Mouse (Mus musculus) myocyte (in vitro differentiated cells): Measurements from ENCODE around the gene Sdhaf1. TPM values are rescaled to one million over a fixed set of nuclear protein-coding genes. Genes with fewer than 3 reads are reported as not detected.

ENCODE experiments used
- H3K27me3 ChIP-seq: one replicate; pipeline ENCODE4 v1.6.1; 2011; ENCODE audit not compliant: control insufficient read depth, insufficient read depth, insufficient read length
- H3K36me3 ChIP-seq: one replicate; pipeline ENCODE4 v1.6.1; 2011; ENCODE audit not compliant: control insufficient read depth, insufficient read depth
- H3K4me2 ChIP-seq: one replicate; pipeline ENCODE4 v1.6.1; 2011; ENCODE audit warnings: low read depth, control low read depth
- H3K4me3 ChIP-seq: one replicate; pipeline ENCODE4 v1.5.1; 2011; ENCODE audit warnings: mild to moderate bottlenecking, control low read depth, moderate library complexity
- H3K79me2 ChIP-seq: one replicate; pipeline ENCODE4 v1.6.1; 2011; ENCODE audit not compliant: control insufficient read depth, insufficient read depth
- H3ac ChIP-seq: one replicate; pipeline ENCODE4 v1.6.1; 2011; ENCODE audit not compliant: control insufficient read depth, insufficient read length
- CEBPB ChIP-seq: IDR thresholded peaks from 2 replicates; pipeline ENCODE4 v1.6.1; 2011; ENCODE audit warnings: mild to moderate bottlenecking, moderate library complexity; ENCODE audit not compliant: poor library complexity, insufficient read depth, severe bottlenecking
- E2F4 ChIP-seq: IDR thresholded peaks from one replicate; pipeline ENCODE4 v1.6.1; 2011; ENCODE audit warnings: mild to moderate bottlenecking, control low read depth, moderate library complexity; ENCODE audit not compliant: insufficient read depth
- MAX ChIP-seq: IDR thresholded peaks from one replicate; pipeline ENCODE4 v1.6.1; 2011; ENCODE audit warnings: low read depth, mild to moderate bottlenecking, control low read depth
- MYOD1 ChIP-seq, 3 experiments: IDR thresholded peaks; one replicate each; pipeline ENCODE4 v1.6.1; 2011; ENCODE audit warnings: control low read depth in 2 of 3, low read depth in 2 of 3, mild to moderate bottlenecking in 2 of 3, moderate library complexity in 1 of 3; ENCODE audit not compliant: insufficient read length in 2 of 3, control insufficient read depth in 1 of 3
- MYOG ChIP-seq, 3 experiments: IDR thresholded peaks; one replicate each; pipeline ENCODE4 v1.6.1; 2011; ENCODE audit warnings: control low read depth in 2 of 3, low read depth in 2 of 3, mild to moderate bottlenecking in 2 of 3; ENCODE audit not compliant: insufficient read length in 2 of 3, control insufficient read depth in 1 of 3, insufficient read depth in 1 of 3
- POLR2A ChIP-seq: IDR thresholded peaks from one replicate; pipeline ENCODE4 v1.6.1; 2011; ENCODE audit warnings: low read depth, mild to moderate bottlenecking, control low read depth, moderate library complexity; ENCODE audit not compliant: insufficient read length
- POLR2AphosphoS2 ChIP-seq: IDR thresholded peaks from one replicate; pipeline ENCODE4 v1.6.1; 2011; ENCODE audit warnings: low read depth, control low read depth; ENCODE audit not compliant: insufficient read length
- REST ChIP-seq: IDR thresholded peaks from one replicate; pipeline ENCODE4 v1.6.1; 2011; ENCODE audit warnings: mild to moderate bottlenecking, control low read depth, moderate library complexity; ENCODE audit not compliant: insufficient read depth, insufficient read length
- SRF ChIP-seq: IDR thresholded peaks from one replicate; pipeline ENCODE4 v1.6.1; 2011; ENCODE audit warnings: low read depth; ENCODE audit not compliant: control insufficient read depth, insufficient read length
- TCF12 ChIP-seq: IDR thresholded peaks from one replicate; pipeline ENCODE4 v1.6.1; 2011; ENCODE audit warnings: mild to moderate bottlenecking, control low read depth; ENCODE audit not compliant: poor library complexity, insufficient read depth, severe bottlenecking
- TCF3 ChIP-seq: IDR thresholded peaks from one replicate; pipeline ENCODE4 v1.6.1; 2011; ENCODE audit warnings: low read depth, control low read depth; ENCODE audit not compliant: insufficient read length
- USF1 ChIP-seq: IDR thresholded peaks from one replicate; pipeline ENCODE4 v1.6.1; 2011; ENCODE audit warnings: low read depth, mild to moderate bottlenecking, control low read depth, moderate library complexity
- polyA plus RNA-seq: library from polyadenylated mRNA; unstranded; fragments of >200 nt; fragmentation: generic; extraction: Trizol; gene quantifications from one replicate; pipeline ENCODE4 v1.2.1, GENCODE M21; 2012; ENCODE audit warnings: missing spikeins

The Sdhaf1 gene
- polyA plus RNA-seq, 1 experiment, result 13.6 TPM

- no peak for TF ChIP-seq TCF3
- no peak for TF ChIP-seq MYOD1 (IDR thresholded peaks at IDR 0.05; ENCODE audit: control insufficient read depth in 1 of 3, insufficient read length in 2 of 3, low read depth in 2 of 3)
- TF ChIP-seq E2F4, result no peak
- TF ChIP-seq SRF, result no peak
- no peak for TF ChIP-seq REST
- TF ChIP-seq USF1, result no peak
- TF ChIP-seq TCF12, result no peak
- no peak for TF ChIP-seq MAX
- TF ChIP-seq POLR2AphosphoS2, result no peak
- TF ChIP-seq CEBPB, result no peak
- TF ChIP-seq MYOG (IDR thresholded peaks at IDR 0.05; ENCODE audit: control insufficient read depth in 1 of 3, insufficient read depth in 1 of 3, insufficient read length in 2 of 3, low read depth in 2 of 3), result no peak
- no peak for TF ChIP-seq POLR2A
- no peaks in the 10 kb centered on the region for H3K79me2 ChIP-seq
- no peaks in the 10 kb centered on the region for H3K27me3 ChIP-seq
- H3K4me3 ChIP-seq, result no peak overlapping the region
- no peak overlapping the region for H3ac ChIP-seq
- H3K36me3 ChIP-seq, result no peaks in the 10 kb centered on the region
- no peak overlapping the region for H3K4me2 ChIP-seq
Measured at GRCm38 (mm10) chr7:30310136-30310535, 13.6 kb downstream of the Sdhaf1 start.

DNA sequence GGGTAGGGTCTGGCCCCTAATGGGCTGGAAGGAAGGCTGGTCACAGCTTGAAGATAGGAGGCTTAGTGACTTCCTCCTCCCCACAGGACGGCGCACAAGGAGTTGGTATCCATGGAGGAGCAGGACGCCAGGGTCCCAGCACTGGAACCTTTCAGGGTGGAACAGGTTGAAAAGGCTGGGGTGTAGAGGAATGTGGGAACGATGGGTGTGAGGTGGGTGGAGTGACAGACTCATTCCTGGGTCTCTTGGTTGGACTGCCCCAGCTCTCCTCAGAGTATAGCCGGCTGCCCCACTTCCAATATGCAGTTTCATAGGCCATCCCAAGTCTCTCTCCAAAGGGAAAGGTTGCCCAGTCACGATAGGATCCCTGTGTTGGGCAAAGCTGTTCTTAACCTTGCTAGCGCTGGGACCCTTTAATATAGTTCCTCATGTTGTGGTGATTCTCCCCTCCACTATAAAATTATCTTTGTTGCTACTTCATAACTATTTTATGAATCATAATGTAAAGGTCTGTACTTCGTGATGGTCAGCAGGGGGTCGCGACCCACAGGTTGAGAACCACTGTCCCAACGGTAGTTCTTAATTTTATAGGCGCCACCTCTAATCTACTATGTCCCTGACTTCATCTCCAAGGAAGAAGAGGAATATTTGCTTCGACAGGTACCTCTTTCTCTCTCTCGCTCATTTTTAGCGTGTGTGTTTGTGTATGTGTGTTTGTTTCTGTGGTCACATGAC, 14.1 kb downstream of the Sdhaf1 start:
- no peak overlapping the region for H3ac ChIP-seq
- peak overlapping the region; percentile 83 for H3K4me2 ChIP-seq
- no peak for TF ChIP-seq MAX
- no peak for TF ChIP-seq CEBPB
- TF ChIP-seq E2F4, result no peak
- TF ChIP-seq POLR2AphosphoS2, result no peak
- TF ChIP-seq SRF, result no peak
- no peaks in the 10 kb centered on the region for H3K27me3 ChIP-seq
- no peaks in the 10 kb centered on the region for H3K36me3 ChIP-seq
- peak overlapping the region; percentile 59 for H3K4me3 ChIP-seq
- no peaks in the 10 kb centered on the region for H3K79me2 ChIP-seq

DNA sequence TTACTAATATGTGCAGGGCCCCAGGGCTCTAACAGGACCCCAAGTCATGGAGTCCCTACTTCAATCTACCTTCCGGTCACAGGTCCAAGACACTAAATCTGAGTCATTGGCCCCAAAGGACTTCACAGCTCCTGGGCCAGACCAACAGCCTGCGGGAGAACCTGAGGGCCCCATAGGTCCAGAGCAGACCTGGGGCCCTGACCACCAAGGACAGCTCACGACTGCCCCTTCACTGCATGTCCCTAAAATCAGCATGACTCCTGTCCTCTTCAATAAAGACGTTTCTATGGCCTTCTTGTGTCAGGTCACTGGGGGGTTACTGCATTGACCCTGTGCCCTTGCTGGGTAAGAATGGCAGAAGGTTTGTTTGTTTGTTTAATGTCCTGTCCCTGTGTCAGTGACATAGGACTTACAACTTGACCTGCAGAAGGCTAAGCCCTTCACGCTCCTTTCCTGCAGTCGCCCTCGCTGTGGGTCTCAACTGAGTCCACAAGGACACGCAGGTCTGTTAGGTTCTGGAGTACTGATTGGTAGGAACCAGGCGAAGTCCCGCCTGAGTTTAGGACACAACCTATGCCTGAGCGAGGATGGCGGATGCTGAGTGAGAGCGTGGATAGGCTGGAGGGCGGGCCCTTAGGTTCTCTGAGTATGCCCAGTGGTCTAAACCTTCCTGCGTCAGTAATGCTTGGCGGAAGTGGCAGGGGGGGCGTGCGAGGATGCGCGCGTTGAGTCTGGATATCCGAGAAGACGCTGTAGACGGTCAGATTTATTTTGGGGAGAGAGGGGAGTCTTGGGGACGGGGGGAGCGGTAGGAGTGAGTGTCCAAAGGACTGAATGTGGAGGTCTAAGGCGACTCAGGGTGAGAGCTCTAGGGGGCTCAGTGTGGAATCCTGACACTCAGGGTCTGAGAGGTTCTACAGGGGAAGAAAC, 15.4 kb downstream of the Sdhaf1 start, which contains the start of gene Alkbh6:
Alkbh6 (plus strand) TSS at position 642 of the 930 bp plus-strand sequence.
- H3K36me3 ChIP-seq, result no peaks in the 10 kb centered on the region
- H3K4me2 ChIP-seq, result peak within 1 kb of the TSS; percentile 96
- H3K27me3 ChIP-seq, result no peaks in the 10 kb centered on the region
- no peak within 1 kb of the TSS for H3ac ChIP-seq
- H3K4me3 ChIP-seq, result peak within 1 kb of the TSS; percentile 59
- peak; percentile 95 for TF ChIP-seq POLR2A
- TF ChIP-seq POLR2AphosphoS2, result peak; percentile 95
- no peak for TF ChIP-seq CEBPB
- TF ChIP-seq TCF12, result no peak
- TF ChIP-seq USF1, result no peak
- no peaks in the 10 kb centered on the region for H3K79me2 ChIP-seq

DNA sequence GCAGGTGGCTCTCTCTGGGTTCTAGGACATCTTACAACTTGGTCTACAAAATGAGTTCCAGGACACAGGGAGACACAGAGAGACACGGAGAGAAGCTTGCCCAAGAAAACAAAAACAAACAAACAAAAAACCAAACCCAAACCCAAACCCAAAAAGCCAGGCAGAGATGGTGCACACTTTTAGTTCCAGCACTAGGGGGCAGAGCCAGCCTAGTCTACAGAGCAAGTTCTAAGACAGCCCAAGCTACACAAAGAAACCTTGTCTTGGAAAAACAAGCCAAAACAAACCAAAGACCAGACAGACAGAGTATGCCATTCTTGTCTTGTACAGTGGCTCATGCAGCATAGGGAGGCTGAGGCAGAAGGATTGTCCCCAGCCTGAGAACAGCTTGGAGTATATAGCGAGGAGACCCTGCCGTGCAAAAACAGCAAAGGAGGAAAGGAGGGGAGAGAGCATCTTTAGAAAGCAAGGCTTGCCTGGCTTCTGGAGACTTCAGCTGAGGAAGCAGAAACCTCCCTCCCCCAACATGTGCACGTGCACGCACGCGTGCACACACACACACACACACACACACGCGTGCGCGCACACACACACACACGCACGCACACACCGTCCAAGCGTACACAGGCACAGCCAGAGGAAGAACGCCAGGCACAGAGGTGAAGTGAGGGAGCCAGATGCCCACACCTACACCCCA, 17.5 kb downstream of the Sdhaf1 start:
- no peaks in the 10 kb centered on the region for H3K79me2 ChIP-seq
- no peaks in the 10 kb centered on the region for H3K27me3 ChIP-seq
- no peaks in the 10 kb centered on the region for H3K36me3 ChIP-seq
- TF ChIP-seq USF1 (no peak), E2F4 (no peak)
- H3K4me2 ChIP-seq, result no peak overlapping the region
- no peak overlapping the region for H3K4me3 ChIP-seq
- H3ac ChIP-seq, result no peak overlapping the region

GRCm38 (mm10) chr7:30300914-30301313, 22.8 kb downstream of the Sdhaf1 start:
- H3ac ChIP-seq, result no peak overlapping the region
- H3K27me3 ChIP-seq, result no peaks in the 10 kb centered on the region
- H3K79me2 ChIP-seq, result no peaks in the 10 kb centered on the region
- H3K36me3 ChIP-seq, result no peaks in the 10 kb centered on the region
- no peak overlapping the region for H3K4me2 ChIP-seq
- TF ChIP-seq MYOG (IDR thresholded peaks at IDR 0.05; ENCODE audit: control insufficient read depth in 1 of 3, insufficient read depth in 1 of 3, insufficient read length in 2 of 3, low read depth in 2 of 3) (no peak), TCF3 (no peak), POLR2A (no peak), CEBPB (no peak), MAX (no peak), SRF (no peak), POLR2AphosphoS2 (no peak), REST (no peak), MYOD1 (IDR thresholded peaks at IDR 0.05; ENCODE audit: control insufficient read depth in 1 of 3, insufficient read length in 2 of 3, low read depth in 2 of 3) (no peak), E2F4 (no peak), TCF12 (no peak), USF1 (no peak)
- H3K4me3 ChIP-seq, result no peak overlapping the region
